Mouse (Mus musculus): ENCODE measurements around the gene Adam33. TPM values are rescaled to one million over a fixed set of nuclear protein-coding genes. Genes with fewer than 3 reads are reported as not detected.

The Adam33 gene
- 1 to 10 TPM; 1.3 to 1.9 TPM for total RNA-seq (2021)
- long read RNA-seq, experiment 1, partial matches to known transcripts: 0 of 2 reads
- long read RNA-seq, experiment 1, other reads (novel, unspliced or antisense): 2 of 2 reads
- long read RNA-seq, experiment 2: 0 reads

- peak; percentile 31 to 38 for DNase-seq
Measured at GRCm38 (mm10) chr2:131063404-131063864, at the start of gene Adam33. Gene Adam33, minus strand, starts transcription at chr2:131063814.

DNA sequence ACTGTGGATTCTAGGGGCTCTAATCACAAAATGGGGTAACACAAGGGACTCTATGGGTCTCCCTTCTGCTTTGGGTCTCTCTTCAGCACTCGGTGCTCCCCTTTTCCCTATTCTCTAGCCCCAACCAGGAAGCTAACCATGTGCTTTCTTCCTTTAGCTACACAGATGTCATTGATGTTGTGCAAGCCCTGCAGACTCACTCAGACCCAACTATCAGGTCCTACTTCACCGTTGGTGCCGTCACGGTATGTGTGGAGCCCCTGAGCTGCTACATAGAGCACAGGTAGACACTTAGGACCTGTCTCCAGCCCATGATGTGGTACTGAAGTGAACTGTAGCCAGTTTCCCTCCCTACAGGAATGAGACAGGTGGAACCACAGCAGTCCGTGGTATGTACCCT, 42.4 kb upstream of the Adam33 start:
- peak in 1 of 2 experiments; percentile 8 for DNase-seq

GRCm38 (mm10) chr2:131105061-131105460, 41.4 kb upstream of the Adam33 start:
- DNase-seq: peak in 1 of 2 experiments; percentile 13

GRCm38 (mm10) chr2:131104021-131104420, 40.4 kb upstream of the Adam33 start:
- DNase-seq: peak; percentile 54 to 61

GRCm38 (mm10) chr2:131101530-131101929, 37.9 kb upstream of the Adam33 start:
- DNase-seq: no peak

DNA sequence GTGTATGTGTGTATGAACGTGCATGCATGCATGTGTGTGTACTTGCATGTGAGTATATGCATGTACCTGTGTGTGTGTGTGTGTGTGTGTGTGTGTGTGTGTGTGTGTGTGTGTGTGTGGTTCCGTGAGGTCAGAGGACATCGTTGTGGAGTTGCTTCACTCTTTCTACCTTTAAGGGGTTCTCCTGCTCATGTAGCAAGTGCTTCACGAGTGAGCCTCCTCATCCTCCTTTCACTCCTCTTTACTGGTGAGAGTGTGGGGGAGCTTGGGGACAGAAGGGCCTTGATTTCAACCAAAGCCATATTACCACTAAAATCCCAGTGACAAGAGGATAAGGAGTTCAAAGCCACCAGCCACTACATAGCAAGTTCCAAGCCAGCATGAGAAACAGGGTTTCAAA, 33.5 kb upstream of the Adam33 start:
- no peak for DNase-seq

DNA sequence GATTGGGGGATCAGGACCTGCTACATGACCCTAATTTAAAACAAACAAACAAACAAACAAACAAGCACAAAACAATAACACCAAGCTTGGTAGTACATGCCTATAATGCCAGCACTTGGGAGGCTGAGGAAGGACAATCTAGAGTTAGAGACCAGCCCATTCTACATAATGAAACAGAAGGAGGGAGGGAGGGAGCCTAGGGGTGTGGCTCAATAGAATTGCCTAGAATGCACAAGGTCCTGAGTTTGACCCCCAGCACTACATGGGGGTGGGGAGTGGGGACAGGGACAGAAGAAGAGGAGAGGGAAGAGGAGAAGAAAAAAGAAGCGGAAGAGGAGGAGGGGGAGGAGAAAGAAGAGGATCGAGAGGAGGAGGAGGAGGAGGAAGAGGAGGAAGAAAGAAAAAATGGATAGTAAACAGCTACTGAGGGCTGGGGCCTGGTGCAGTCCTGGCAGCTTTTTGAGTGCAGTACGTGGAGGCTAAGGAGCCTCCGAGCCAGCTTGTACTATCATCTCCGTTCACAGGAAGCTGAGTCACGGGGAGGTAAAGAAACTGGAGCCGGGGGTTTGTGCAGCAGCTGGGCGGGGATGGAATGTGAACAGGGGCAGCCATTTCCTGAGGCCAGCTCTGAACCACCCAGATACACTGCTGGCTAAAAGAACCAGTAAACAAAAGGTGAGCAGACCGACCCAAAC, 32.6 kb upstream of the Adam33 start:
- DNase-seq: peak; percentile 71 to 91

DNA sequence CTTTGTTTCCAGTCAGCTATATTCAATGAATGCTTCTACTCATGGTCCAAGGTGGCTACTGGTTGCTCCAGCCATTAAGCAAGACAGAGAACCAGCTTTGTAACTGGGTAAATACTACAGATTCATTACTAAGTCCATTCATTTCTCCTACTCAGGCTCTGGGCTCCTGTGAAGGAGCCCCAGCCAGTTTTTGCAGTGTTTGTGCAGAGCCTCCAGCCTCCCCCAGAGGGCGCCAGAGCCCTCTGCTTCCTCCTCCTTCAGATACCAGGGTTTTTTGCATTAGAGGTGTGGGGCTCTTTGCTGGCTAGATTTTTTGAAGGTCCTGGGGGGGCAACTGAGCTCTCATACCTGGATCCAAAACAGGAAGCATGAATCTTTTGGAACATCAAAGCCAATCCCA, 31.2 kb upstream of the Adam33 start:
- peak; percentile 83 to 91 for DNase-seq

DNA sequence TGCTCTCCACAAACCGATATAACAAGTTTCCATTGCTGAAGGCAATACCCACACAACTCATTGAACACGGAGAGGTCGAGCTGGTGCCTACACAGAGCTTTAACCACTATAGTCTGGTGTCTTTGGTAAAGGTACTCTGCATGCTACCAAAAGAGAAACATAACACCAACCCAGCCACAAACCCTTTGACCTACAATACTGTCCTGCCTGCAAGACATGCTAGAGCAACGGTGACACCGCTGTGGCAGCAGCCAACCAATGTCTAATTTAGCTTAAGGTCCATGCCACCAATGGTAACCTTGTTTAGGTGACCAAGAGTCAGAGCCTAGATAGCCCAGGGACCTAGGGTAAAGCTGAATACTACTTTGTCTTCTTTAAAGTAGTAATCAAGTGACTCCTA, 30.0 kb upstream of the Adam33 start:
- no peak for DNase-seq

DNA sequence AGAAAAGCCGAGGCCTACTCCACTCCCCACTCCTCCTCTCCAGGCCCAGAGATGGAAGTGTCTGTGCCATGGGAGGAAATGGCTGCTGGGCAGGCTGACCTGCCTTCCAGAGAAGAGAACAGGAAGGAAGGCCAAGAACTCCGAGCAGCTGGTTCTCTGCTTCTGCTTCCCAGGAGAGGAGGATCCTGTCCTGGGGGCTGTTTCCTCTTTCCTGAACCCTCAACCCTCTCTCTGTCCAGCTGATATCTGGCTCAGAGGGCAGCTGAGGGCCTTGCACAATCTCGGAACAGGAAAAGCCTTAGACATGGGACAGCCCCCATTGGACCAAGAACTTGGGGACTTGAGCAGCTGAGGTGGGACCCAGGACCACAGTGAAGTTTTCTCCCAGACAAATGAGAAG, 27.2 kb upstream of the Adam33 start:
- peak in 1 of 2 experiments; percentile 81 for DNase-seq

DNA sequence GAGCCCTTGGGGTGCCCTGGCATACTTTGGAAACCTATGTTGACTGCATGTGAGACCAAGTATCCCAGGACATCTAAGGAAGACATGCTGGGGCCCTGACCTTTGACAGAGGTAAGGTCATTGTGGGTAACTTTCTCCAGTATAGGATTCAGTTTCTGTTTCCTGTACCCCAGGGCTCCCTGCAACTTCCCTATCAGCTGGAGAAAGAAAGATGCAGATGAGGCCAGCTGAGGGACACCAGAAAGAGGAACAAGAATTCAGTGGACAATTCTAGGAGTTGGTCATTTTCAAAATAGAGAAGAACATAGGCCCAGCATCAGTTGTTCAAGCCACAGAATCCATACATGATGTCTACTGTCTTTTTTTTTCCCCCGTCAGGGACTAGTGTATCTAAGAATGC, 26.0 kb upstream of the Adam33 start:
- DNase-seq: peak in 1 of 2 experiments; percentile 49

DNA sequence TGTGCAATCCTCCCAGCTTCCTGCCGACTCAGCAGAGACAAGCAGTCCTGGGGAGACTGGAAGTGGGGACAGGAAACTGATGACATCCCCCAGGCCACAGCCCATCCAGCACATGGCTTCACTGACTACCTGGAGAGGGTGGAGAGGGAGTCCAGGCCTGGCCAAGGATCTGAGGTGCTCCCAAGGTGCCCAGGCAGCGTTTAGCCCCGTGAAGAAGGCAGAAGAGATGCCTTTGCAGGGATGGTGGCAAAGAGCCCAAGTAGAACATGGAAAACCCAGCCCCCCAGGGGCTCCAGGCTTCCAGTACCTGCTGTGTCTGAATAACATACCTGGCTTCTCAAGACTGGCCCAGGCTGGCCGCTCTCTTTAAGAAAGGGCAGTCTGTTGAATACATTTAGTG, 25.0 kb upstream of the Adam33 start:
- DNase-seq: no peak

DNA sequence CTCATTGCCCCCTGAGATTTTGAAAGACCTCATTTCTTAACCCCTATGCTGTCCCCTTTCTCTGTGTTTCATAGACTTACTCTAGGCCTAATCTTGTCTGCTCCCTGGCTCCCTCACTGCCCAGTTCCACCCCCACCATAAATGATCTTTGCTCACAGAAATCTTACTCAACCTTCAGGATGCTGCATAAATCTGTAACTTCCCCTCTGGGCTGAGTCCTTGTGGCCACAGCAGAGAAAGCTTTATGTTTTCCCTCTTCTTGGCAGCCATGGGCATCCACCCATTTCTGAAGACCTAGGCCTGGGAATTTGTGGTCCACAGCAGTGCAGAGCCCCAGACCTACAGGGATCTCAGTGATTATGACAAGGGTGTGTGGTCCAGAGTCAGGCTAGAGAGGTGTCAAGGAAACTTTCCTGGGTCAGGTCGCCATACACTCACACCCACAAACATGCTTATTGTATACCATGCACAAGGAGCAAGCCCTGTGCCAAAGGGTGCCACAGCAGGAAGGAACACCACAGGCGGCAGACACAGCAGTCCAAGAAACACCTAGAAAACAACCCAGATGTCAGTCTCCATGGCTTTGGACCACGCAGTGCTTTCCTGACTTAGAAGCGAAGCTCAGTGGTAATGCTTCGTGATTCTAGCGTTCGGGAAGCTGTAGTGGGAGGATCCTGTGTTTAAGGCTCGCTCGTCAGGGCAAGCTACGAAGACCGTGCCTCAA, 23.2 kb upstream of the Adam33 start, which contains the start of gene Siglec1:
Gene Siglec1 (minus strand): TSS at position 99 of the 724 bp plus-strand sequence.
- no peak for DNase-seq

DNA sequence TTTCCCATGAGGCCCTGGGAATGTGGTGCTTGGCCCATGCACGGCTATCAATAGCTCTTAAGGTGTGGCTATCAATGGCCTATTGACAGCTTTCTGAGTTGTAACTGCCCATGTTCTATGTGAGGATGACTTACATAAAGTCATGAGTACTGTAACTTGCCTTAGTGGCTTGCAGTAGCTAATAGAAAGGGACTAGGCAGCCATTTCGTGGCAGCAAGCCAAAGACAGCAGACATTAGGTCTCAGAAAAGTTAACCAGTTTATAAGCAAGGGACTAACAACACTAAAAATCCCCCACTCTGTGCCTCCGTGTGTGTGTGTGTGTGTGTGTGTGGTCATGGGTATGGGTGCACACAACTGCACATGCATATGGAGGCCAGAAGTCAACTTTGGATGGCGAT, 20.6 kb upstream of the Adam33 start:
- no peak for DNase-seq

GRCm38 (mm10) chr2:131080507-131080906, 16.9 kb upstream of the Adam33 start:
- DNase-seq: no peak

- no peak for DNase-seq
Measured at GRCm38 (mm10) chr2:131072536-131072935, 8.9 kb upstream of the Adam33 start.

GRCm38 (mm10) chr2:131067481-131067880, 3.9 kb upstream of the Adam33 start:
- no peak for DNase-seq

DNA sequence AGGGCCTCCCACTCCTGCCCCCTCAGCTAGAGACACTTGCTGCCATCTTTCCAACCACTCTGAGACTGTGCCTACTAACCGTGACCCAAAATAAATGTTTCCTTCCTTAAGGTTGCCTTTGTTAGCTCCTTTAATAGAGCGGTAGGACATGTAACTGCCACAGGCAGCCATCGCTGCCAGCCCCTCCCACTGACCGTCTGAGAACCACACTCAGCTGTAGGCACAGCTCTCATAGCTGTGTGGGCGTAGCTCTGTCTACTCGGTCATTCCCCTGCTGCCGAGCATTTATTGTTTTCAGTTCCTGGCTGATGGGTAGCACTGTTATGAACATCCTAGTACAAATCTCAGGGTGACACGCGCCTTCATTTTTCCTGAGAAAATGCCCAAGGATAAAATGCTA, 2.7 kb upstream of the Adam33 start:
- DNase-seq: no peak

DNA sequence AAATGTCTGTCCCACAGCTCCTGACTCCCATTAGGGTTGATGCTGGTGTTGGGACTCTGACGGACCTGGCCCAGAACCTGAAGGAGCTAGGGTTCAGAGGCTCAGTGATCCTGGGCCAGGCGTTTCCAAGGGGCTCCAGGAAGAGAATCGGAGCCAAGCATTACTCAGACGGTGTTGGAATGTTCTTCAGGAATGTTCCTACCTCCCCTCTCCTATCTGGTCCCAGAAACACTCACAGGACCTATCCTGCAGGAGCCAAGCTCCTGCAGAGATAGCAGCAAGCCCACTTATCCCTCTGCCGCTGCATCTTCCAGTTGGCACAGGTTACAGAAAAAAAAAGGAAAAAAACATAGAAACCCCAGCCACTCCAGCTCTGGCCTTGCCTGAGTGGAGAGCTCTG, 2.0 kb downstream of the Adam33 start:
- DNase-seq: peak; percentile 22 to 34

DNA sequence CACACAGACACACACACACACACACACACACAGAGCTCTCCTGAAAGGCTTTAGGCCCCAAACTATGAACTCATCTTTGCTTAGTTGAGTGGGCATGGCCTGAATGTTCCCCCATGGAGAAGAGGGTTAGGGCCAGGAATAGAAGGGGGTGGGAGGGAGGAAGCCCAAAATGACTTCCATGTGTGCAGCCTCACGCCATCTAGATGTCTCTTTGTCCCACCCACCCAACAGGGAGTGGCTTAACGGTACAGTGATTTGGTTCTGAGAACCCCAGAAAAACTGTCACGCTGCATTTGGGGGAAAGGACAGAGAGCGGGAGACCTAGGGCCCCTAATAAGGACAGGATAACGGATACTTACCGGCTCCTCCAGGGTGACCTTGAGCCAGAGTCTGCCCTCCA, 2.8 kb downstream of the Adam33 start:
- DNase-seq: no peak

- DNase-seq: peak in 1 of 2 experiments; percentile 71
Measured at GRCm38 (mm10) chr2:131059781-131060540, 3.7 kb downstream of the Adam33 start.

- peak; percentile 84 to 90 for DNase-seq
Measured at GRCm38 (mm10) chr2:131059377-131059776, 4.2 kb downstream of the Adam33 start.

Data from heart, adult 18-20 months (tissue).